Mouse (Mus musculus) myocyte (in vitro differentiated cells): Measurements from ENCODE around the gene Ttc24. TPM values are rescaled to one million over a fixed set of nuclear protein-coding genes. Genes with fewer than 3 reads are reported as not detected.

Experiments
- H3K27me3 ChIP-seq: one replicate; pipeline ENCODE4 v1.6.1; 2011; ENCODE audit not compliant: control insufficient read depth, insufficient read depth, insufficient read length
- H3K36me3 ChIP-seq: one replicate; pipeline ENCODE4 v1.6.1; 2011; ENCODE audit not compliant: control insufficient read depth, insufficient read depth
- H3K4me2 ChIP-seq: one replicate; pipeline ENCODE4 v1.6.1; 2011; ENCODE audit warnings: low read depth, control low read depth
- H3K4me3 ChIP-seq: one replicate; pipeline ENCODE4 v1.5.1; 2011; ENCODE audit warnings: mild to moderate bottlenecking, control low read depth, moderate library complexity
- H3K79me2 ChIP-seq: one replicate; pipeline ENCODE4 v1.6.1; 2011; ENCODE audit not compliant: control insufficient read depth, insufficient read depth
- H3ac ChIP-seq: one replicate; pipeline ENCODE4 v1.6.1; 2011; ENCODE audit not compliant: control insufficient read depth, insufficient read length
- CEBPB ChIP-seq: IDR thresholded peaks from 2 replicates; pipeline ENCODE4 v1.6.1; 2011; ENCODE audit warnings: mild to moderate bottlenecking, moderate library complexity; ENCODE audit not compliant: poor library complexity, insufficient read depth, severe bottlenecking
- E2F4 ChIP-seq: IDR thresholded peaks from one replicate; pipeline ENCODE4 v1.6.1; 2011; ENCODE audit warnings: mild to moderate bottlenecking, control low read depth, moderate library complexity; ENCODE audit not compliant: insufficient read depth
- MAX ChIP-seq: IDR thresholded peaks from one replicate; pipeline ENCODE4 v1.6.1; 2011; ENCODE audit warnings: low read depth, mild to moderate bottlenecking, control low read depth
- MYOD1 ChIP-seq, 3 experiments: IDR thresholded peaks; one replicate each; pipeline ENCODE4 v1.6.1; 2011; ENCODE audit warnings: control low read depth in 2 of 3, low read depth in 2 of 3, mild to moderate bottlenecking in 2 of 3, moderate library complexity in 1 of 3; ENCODE audit not compliant: insufficient read length in 2 of 3, control insufficient read depth in 1 of 3
- MYOG ChIP-seq, 3 experiments: IDR thresholded peaks; one replicate each; pipeline ENCODE4 v1.6.1; 2011; ENCODE audit warnings: control low read depth in 2 of 3, low read depth in 2 of 3, mild to moderate bottlenecking in 2 of 3; ENCODE audit not compliant: insufficient read length in 2 of 3, control insufficient read depth in 1 of 3, insufficient read depth in 1 of 3
- POLR2A ChIP-seq: IDR thresholded peaks from one replicate; pipeline ENCODE4 v1.6.1; 2011; ENCODE audit warnings: low read depth, mild to moderate bottlenecking, control low read depth, moderate library complexity; ENCODE audit not compliant: insufficient read length
- POLR2AphosphoS2 ChIP-seq: IDR thresholded peaks from one replicate; pipeline ENCODE4 v1.6.1; 2011; ENCODE audit warnings: low read depth, control low read depth; ENCODE audit not compliant: insufficient read length
- REST ChIP-seq: IDR thresholded peaks from one replicate; pipeline ENCODE4 v1.6.1; 2011; ENCODE audit warnings: mild to moderate bottlenecking, control low read depth, moderate library complexity; ENCODE audit not compliant: insufficient read depth, insufficient read length
- SRF ChIP-seq: IDR thresholded peaks from one replicate; pipeline ENCODE4 v1.6.1; 2011; ENCODE audit warnings: low read depth; ENCODE audit not compliant: control insufficient read depth, insufficient read length
- TCF12 ChIP-seq: IDR thresholded peaks from one replicate; pipeline ENCODE4 v1.6.1; 2011; ENCODE audit warnings: mild to moderate bottlenecking, control low read depth; ENCODE audit not compliant: poor library complexity, insufficient read depth, severe bottlenecking
- TCF3 ChIP-seq: IDR thresholded peaks from one replicate; pipeline ENCODE4 v1.6.1; 2011; ENCODE audit warnings: low read depth, control low read depth; ENCODE audit not compliant: insufficient read length
- USF1 ChIP-seq: IDR thresholded peaks from one replicate; pipeline ENCODE4 v1.6.1; 2011; ENCODE audit warnings: low read depth, mild to moderate bottlenecking, control low read depth, moderate library complexity
- polyA plus RNA-seq: library from polyadenylated mRNA; unstranded; fragments of >200 nt; fragmentation: generic; extraction: Trizol; gene quantifications from one replicate; pipeline ENCODE4 v1.2.1, GENCODE M21; 2012; ENCODE audit warnings: missing spikeins

Ttc24 gene
- polyA plus RNA-seq = not detected

DNA sequence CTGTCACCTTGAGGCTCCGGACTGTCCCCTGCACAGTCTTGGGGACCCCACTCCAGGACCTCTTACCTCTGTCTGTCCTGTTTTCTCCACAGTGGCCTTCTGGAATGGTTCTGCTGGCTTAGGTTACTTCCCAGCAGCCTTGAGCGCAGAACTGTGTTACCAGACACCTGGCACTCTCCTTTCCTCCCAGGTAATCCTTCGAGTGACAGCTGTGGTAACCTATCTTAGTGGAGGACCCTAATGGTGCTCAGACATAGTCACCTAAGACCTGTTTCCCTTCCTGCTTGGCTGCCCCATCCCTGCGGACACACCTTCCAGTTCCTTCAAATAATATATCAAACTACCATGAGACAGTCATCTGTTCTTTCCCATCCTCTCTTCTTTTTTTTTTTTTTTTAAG, at the start of gene Ttc24:
Gene Ttc24, minus strand, starts transcription at position 101 of the 400 bp plus-strand sequence.
- no peak within 1 kb of the TSS for H3ac ChIP-seq
- H3K79me2 ChIP-seq = no peaks in the 10 kb centered on the region
- H3K4me2 ChIP-seq = no peak within 1 kb of the TSS
- TF ChIP-seq MYOD1 (IDR thresholded peaks at IDR 0.05; ENCODE audit: control insufficient read depth in 1 of 3, insufficient read length in 2 of 3, low read depth in 2 of 3) = no peak
- TF ChIP-seq USF1 = no peak
- no peak for TF ChIP-seq MYOG (IDR thresholded peaks at IDR 0.05; ENCODE audit: control insufficient read depth in 1 of 3, insufficient read depth in 1 of 3, insufficient read length in 2 of 3, low read depth in 2 of 3)
- no peak for TF ChIP-seq POLR2AphosphoS2
- TF ChIP-seq POLR2A = no peak
- TF ChIP-seq CEBPB = no peak
- no peak for TF ChIP-seq TCF3
- no peak for TF ChIP-seq REST
- H3K27me3 ChIP-seq = peaks cover 8% of the 10 kb centered on the region
- H3K4me3 ChIP-seq = no peak within 1 kb of the TSS
- H3K36me3 ChIP-seq = no peaks in the 10 kb centered on the region

DNA sequence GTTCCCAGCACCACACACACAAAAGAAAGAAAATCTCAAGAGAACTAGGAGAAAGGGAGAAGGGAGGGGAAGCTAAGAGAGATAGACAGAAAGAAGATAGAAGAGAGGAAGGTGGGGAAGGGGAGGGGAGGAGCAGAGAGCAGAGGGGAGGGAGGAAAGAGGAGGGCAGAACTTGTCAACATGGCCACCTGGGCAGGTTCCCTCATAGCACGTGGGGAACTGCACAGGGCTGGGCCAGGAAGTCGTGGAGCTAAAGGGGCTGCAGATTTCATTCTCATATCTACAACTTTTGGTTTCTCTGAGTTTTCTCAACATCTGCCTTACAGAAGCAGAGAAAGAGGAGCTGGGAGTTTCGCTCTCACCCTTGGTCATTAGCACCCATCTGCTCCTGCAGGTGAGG, 49.5 kb upstream of the Ttc24 start:
- Histone ChIP-seq H3K4me3 (no peak overlapping the region), H3K27me3 (no peaks in the 10 kb centered on the region), H3ac (no peak overlapping the region), H3K36me3 (no peaks in the 10 kb centered on the region), H3K79me2 (no peaks in the 10 kb centered on the region), H3K4me2 (no peak overlapping the region)
- no peak for TF ChIP-seq TCF3

DNA sequence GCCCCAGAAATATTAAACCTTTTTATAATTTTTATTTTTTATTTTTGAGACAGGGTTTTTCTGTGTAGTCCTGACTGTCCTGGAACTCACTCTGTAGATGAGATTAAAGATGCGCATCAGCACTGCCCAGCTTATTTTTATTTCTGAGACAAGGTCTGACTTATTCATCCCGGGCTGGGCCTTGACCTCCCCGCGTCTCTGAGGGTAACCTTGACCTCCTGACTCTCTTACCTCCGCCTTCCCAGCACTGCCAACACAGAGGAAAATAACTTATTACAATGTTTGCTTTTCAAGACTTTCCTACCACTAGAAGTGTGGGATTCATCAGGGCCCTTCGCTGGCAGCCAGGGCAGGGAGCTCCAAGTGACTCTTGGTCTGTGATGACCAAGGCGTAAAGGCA, 48.1 kb upstream of the Ttc24 start:
- no peak for TF ChIP-seq USF1
- TF ChIP-seq E2F4 = no peak
- TF ChIP-seq POLR2AphosphoS2 = no peak
- TF ChIP-seq SRF = no peak
- TF ChIP-seq CEBPB = no peak
- no peak for TF ChIP-seq TCF3
- TF ChIP-seq TCF12 = no peak
- no peak for TF ChIP-seq REST
- TF ChIP-seq MAX = no peak
- no peak for TF ChIP-seq MYOD1 (IDR thresholded peaks at IDR 0.05; ENCODE audit: control insufficient read depth in 1 of 3, insufficient read length in 2 of 3, low read depth in 2 of 3)
- Histone ChIP-seq H3K79me2 (no peaks in the 10 kb centered on the region), H3ac (no peak overlapping the region), H3K27me3 (no peaks in the 10 kb centered on the region), H3K36me3 (no peaks in the 10 kb centered on the region), H3K4me3 (no peak overlapping the region), H3K4me2 (no peak overlapping the region)

GRCm38 (mm10) chr3:88125195-88125594, 47.1 kb upstream of the Ttc24 start:
- no peaks in the 10 kb centered on the region for H3K36me3 ChIP-seq
- no peak overlapping the region for H3K4me2 ChIP-seq
- no peaks in the 10 kb centered on the region for H3K79me2 ChIP-seq
- no peak overlapping the region for H3ac ChIP-seq
- H3K27me3 ChIP-seq = no peaks in the 10 kb centered on the region
- no peak overlapping the region for H3K4me3 ChIP-seq
- TF ChIP-seq USF1 (no peak), TCF12 (no peak)

DNA sequence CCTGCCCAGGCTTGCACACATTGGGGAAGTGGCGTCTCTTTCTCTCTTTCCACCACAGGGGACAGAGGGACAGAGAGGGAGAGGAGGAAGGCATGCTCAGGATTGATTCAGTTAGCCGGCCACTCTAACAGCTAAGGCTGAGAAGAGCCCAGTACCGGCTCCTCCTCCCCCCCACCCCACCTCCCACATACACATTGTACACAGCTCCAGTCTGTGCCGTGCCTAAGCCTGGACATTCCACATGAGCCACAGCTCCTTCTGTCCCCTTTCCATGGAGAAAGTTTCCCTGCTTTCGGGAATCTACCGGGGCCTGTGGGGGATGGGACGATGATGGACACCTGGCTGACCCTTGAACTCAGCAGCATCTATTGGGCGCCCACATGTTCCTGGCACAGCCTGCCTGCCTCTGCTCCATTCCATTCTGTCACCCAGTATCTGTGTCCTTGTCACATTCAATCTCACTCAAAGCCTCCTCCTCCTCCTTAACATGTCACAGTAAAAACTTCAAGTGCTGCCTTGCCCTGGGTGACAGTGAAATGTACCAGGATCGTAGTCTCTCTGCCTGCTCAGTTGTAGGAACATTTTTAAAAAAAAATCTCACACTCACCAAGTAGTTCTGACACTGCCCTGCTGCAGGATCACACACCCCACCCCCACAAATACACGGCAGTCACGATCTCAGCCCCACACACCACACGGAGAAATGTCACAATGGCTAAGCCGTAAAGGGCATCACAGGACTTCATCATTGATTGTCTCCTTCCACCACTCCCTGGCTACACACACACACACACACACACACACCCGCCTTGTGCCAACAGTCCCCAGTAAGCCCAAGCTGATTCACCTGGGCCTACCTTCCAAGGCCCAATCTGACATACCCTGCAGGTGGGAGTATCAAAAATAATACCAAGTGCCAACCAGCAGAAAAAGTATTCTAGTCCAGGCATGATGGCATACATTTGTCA, 43.3 kb upstream of the Ttc24 start:
- H3K79me2 ChIP-seq = no peaks in the 10 kb centered on the region
- no peak overlapping the region for H3K4me3 ChIP-seq
- H3K36me3 ChIP-seq = no peaks in the 10 kb centered on the region
- H3K27me3 ChIP-seq = no peaks in the 10 kb centered on the region
- no peak overlapping the region for H3K4me2 ChIP-seq
- peak; percentile 11 for TF ChIP-seq POLR2AphosphoS2
- TF ChIP-seq USF1 = no peak
- no peak overlapping the region for H3ac ChIP-seq

DNA sequence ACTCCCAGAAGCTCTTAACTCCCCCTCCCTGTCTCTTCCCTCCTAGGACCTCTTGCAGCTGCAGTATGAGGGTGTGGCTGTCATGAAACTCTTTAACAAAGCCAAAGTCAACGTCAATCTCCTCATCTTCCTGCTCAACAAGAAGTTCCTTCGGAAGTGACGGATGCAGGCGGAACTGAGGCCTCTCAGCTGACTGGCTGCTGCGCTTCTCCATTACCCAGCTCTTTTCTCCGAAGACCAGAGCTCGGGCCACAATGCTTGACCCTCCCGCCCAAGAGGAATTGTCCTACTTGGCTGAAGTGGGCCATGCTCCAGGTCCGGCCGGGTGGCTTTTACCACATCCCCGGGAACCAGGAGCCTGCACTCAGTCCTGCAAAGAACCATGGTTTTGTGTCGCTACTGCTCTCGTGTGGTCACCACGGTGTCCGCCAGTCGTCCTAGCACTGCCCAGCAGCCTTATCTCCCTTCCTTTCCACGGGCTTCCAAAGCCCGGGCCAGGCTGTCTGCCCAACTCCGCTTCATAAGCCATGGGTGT, 42.1 kb upstream of the Ttc24 start:
- no peak overlapping the region for H3K4me2 ChIP-seq
- no peak overlapping the region for H3K4me3 ChIP-seq
- no peaks in the 10 kb centered on the region for H3K27me3 ChIP-seq
- H3ac ChIP-seq = no peak overlapping the region
- no peak for TF ChIP-seq POLR2AphosphoS2
- no peak for TF ChIP-seq REST
- TF ChIP-seq MAX = no peak
- no peak for TF ChIP-seq USF1
- no peak for TF ChIP-seq POLR2A
- TF ChIP-seq TCF3 = no peak
- TF ChIP-seq CEBPB = no peak
- TF ChIP-seq E2F4 = no peak
- no peak for TF ChIP-seq MYOG (IDR thresholded peaks at IDR 0.05; ENCODE audit: control insufficient read depth in 1 of 3, insufficient read depth in 1 of 3, insufficient read length in 2 of 3, low read depth in 2 of 3)
- no peak for TF ChIP-seq MYOD1 (IDR thresholded peaks at IDR 0.05; ENCODE audit: control insufficient read depth in 1 of 3, insufficient read length in 2 of 3, low read depth in 2 of 3)
- no peak for TF ChIP-seq SRF
- TF ChIP-seq TCF12 = no peak
- H3K79me2 ChIP-seq = no peaks in the 10 kb centered on the region
- H3K36me3 ChIP-seq = no peaks in the 10 kb centered on the region
